ENCODE assay signal across 10 mouse cellular contexts in genomic region chr1:136128416-136128815, GRCm38 (mm10). TPM values are rescaled to one million over a fixed set of nuclear protein-coding genes. Genes with fewer than 3 reads are reported as not detected.
DNase-seq lines count a peak whose midpoint lies in the region; ATAC-seq lines count a peak whose summit lies in the region.
"Had no signal": no experiment of that assay in that cellular context is flagged by ENCODE, and none has a peak within 500 bp of the region (broad histone marks: within the 10 kb centered on the region; RNA-seq: fewer than 3 reads in every experiment).

No protein-coding gene starts in this region.

- 42% methylated on average over 5 of the region's 5 CpGs for WGBS in heart, embryonic 13.5 days
- WGBS in lung, embryonic 15.5 days = 23% methylated on average over 5 of the region's 5 CpGs
- WGBS in forebrain, embryonic 13.5 days = 67% methylated on average over 5 of the region's 5 CpGs

- H3K27me3 ChIP-seq in heart, embryonic 13.5 days (replicated peaks) = 0 out of 2 replicates have a peak, but pooled peaks cover 12% of the 10 kb centered on the region
- H3K27me3 ChIP-seq in lung, embryonic 15.5 days = peaks cover 11% of the 10 kb centered on the region; the same call in 1 of the 2 replicates
- peaks cover 4% of the 10 kb centered on the region; the same call in 1 of the 2 replicates for H3K27me3 ChIP-seq in forebrain, embryonic 13.5 days

- H3K4me2 ChIP-seq in heart, embryonic 13.5 days = no peak overlapping the region
- no peak overlapping the region for H3K4me2 ChIP-seq in lung, embryonic 15.5 days
- H3K4me2 ChIP-seq in forebrain, embryonic 13.5 days = no peak overlapping the region
- H3K4me2 ChIP-seq: midbrain, embryonic 12.5 days had no signal

- H3K4me3 ChIP-seq in heart, embryonic 13.5 days = no peak overlapping the region
- no peak overlapping the region for H3K4me3 ChIP-seq in lung, embryonic 15.5 days
- H3K4me3 ChIP-seq in forebrain, embryonic 13.5 days = no peak overlapping the region
- H3K4me3 ChIP-seq: midbrain, embryonic 12.5 days had no signal

- H3K27ac ChIP-seq in heart, embryonic 13.5 days (replicated peaks) = peak overlapping the region; percentile 53
- H3K27ac ChIP-seq in lung, embryonic 15.5 days = peak overlapping the region; percentile 90
- no peak overlapping the region for H3K27ac ChIP-seq in forebrain, embryonic 13.5 days
- H3K27ac ChIP-seq: midbrain, embryonic 12.5 days had no signal

- no peak overlapping the region for H3K9ac ChIP-seq in heart, embryonic 13.5 days
- no peak overlapping the region; the same call in 1 of the 2 replicates for H3K9ac ChIP-seq in lung, embryonic 15.5 days
- H3K9ac ChIP-seq in forebrain, embryonic 13.5 days = no peak overlapping the region
- H3K9ac ChIP-seq: midbrain, embryonic 12.5 days had no signal

- DNase-seq in heart, adult 8-10 months (ENCODE audit: low spot score) = no peak
- no peak for DNase-seq in lung, adult 18-20 months
- DNase-seq in layer of hippocampus, adult 8-10 months (ENCODE audit: low spot score in 2 of 2) = peak; percentile 80 to 84
- DNase-seq in right cerebral cortex, postnatal 36 days (ENCODE audit: low spot score in 2 of 2) = peak; percentile 77 to 85
- DNase-seq: cerebellum, postnatal 36 days had no signal

- H3K36me3 ChIP-seq in heart, embryonic 13.5 days = no peaks in the 10 kb centered on the region
- no peaks in the 10 kb centered on the region for H3K36me3 ChIP-seq in lung, embryonic 15.5 days
- H3K36me3 ChIP-seq in forebrain, embryonic 13.5 days (ENCODE audit: poor library complexity, severe bottlenecking) = no peaks in the 10 kb centered on the region
- H3K36me3 ChIP-seq: midbrain, embryonic 12.5 days had no signal

- H3K4me1 ChIP-seq in heart, embryonic 13.5 days = peaks cover 77% of the 10 kb centered on the region
- peaks cover 65% of the 10 kb centered on the region for H3K4me1 ChIP-seq in lung, embryonic 15.5 days
- peaks cover 39% of the 10 kb centered on the region for H3K4me1 ChIP-seq in forebrain, embryonic 13.5 days

- ATAC-seq in heart, embryonic 13.5 days (ENCODE audit: extremely low read depth, insufficient number of reproducible peaks, low FRiP score, low TSS enrichment) = no peak
- ATAC-seq in lung, embryonic 15.5 days (ENCODE audit: borderline replicate concordance, extremely low read depth, low FRiP score, low TSS enrichment) = no peak
- no peak for ATAC-seq in monocyte, adult 5-6 weeks (replicated peaks; ENCODE audit: insufficient number of reproducible peaks, low FRiP score, low TSS enrichment, poor library complexity, severe bottlenecking)
- ATAC-seq in forebrain, embryonic 13.5 days = no peak

- no peaks in the 10 kb centered on the region for H3K9me3 ChIP-seq in heart, embryonic 13.5 days
- H3K9me3 ChIP-seq in lung, embryonic 15.5 days = no peaks in the 10 kb centered on the region
- H3K9me3 ChIP-seq in forebrain, embryonic 13.5 days (replicated peaks) = no peaks in the 10 kb centered on the region
- H3K9me3 ChIP-seq: midbrain, embryonic 12.5 days had no signal

RNA-seq across cellular contexts. Expression of gene Kif21b, which starts 2.8 kb away (rescaled TPM):
- 1.5 and 1.7 TPM in 2 replicates for polyA plus RNA-seq in heart, embryonic 13.5 days (2015; fragmentation: Nextera tagmentation; extraction: Ambion mirVana)
- 1 to 10 TPM in 1 of 4 experiments, under 1 TPM in 3; 0.57 to 1.3 (median 0.67) TPM for total RNA-seq in heart, adult 8-10 months (2022)
- 3.5 and 4.1 TPM in 2 replicates for polyA plus RNA-seq in lung, embryonic 15.5 days (2015; fragmentation: Nextera tagmentation; extraction: Ambion mirVana)
- 10 to 100 TPM; 42.0 to 44.3 (median 42.9) TPM for total RNA-seq in layer of hippocampus, adult 8-10 months (2022)
- total RNA-seq in monocyte, adult 5-6 weeks (2017) = 77.9 to 156 TPM (median 101 TPM) in 3 replicates
- 43.4 and 45.5 TPM in 2 replicates for polyA plus RNA-seq in forebrain, embryonic 13.5 days (2015; fragmentation: Nextera tagmentation; extraction: Ambion mirVana)

Comparison
In these comparisons a context has a peak if more than half of its experiments do, and no peak if none do; other contexts are left out.
1. DNase-seq: peak in layer of hippocampus, adult 8-10 months (2 of 2) and right cerebral cortex, postnatal 36 days (2 of 2); none in heart, adult 8-10 months (single experiment) and lung, adult 18-20 months (0 of 2).
2. RNA of gene Kif21b, which starts 2.8 kb away (total RNA-seq): 77.9 to 156 TPM in monocyte, adult 5-6 weeks and 42.0 to 44.3 TPM in layer of hippocampus, adult 8-10 months; 0.57 to 1.3 TPM in heart, adult 8-10 months; every median in the first group is over 10 times any median in the second.